Mouse (Mus musculus) ES-E14 (cell line): Measurements from ENCODE around the gene Hoxb3. TPM values are rescaled to one million over a fixed set of nuclear protein-coding genes. Genes with fewer than 3 reads are reported as not detected.

ENCODE experiments used
- DNase-seq: peaks from one replicate; pipeline ENCODE4 v3.0.0-alpha.2; 2013; ENCODE audit warnings: low read depth, low spot score
- H3K27ac ChIP-seq: 2 replicates; pipeline ENCODE4 v1.5.1; 2012; ENCODE audit warnings: low read depth, mild to moderate bottlenecking, low read length, moderate library complexity, mixed read lengths; ENCODE audit not compliant: poor library complexity, insufficient read depth, severe bottlenecking
- H3K36me3 ChIP-seq: 2 replicates; pipeline ENCODE4 v1.6.1; 2012; ENCODE audit warnings: mild to moderate bottlenecking, low read length, moderate library complexity, mixed read lengths; ENCODE audit not compliant: control insufficient read depth, poor library complexity, insufficient read depth, severe bottlenecking
- H3K4me1 ChIP-seq, 2 experiments: fragments of 150-350 bp in 1 of 2; sonication (generic) in 1 of 2; 2 replicates each; pipeline ENCODE4 v1.6.1; 2012; ENCODE audit warnings: low read length in 2 of 2, mild to moderate bottlenecking in 1 of 2, mixed read lengths in 1 of 2; ENCODE audit not compliant: control insufficient read depth in 2 of 2, insufficient read depth in 2 of 2, poor library complexity in 1 of 2
- H3K4me3 ChIP-seq, 2 experiments: fragments of 150-350 bp in 1 of 2; sonication (generic) in 1 of 2; 2 replicates each; pipeline ENCODE4 v1.5.1; 2012; ENCODE audit warnings: low read length in 2 of 2, low read depth in 1 of 2, mild to moderate bottlenecking in 1 of 2, mixed read lengths in 1 of 2; ENCODE audit not compliant: insufficient read depth in 1 of 2, poor library complexity in 1 of 2, severe bottlenecking in 1 of 2
- H3K9ac ChIP-seq: 2 replicates; pipeline ENCODE4 v1.6.1; 2012; ENCODE audit warnings: low read depth, mild to moderate bottlenecking, low read length, mixed read lengths; ENCODE audit not compliant: poor library complexity, insufficient read depth, severe bottlenecking
- H3K9me3 ChIP-seq: fragments of 150-350 bp; sonication (generic); 2 replicates; pipeline ENCODE4 v1.6.1; 2012; ENCODE audit warnings: low read depth, mild to moderate bottlenecking, low read length; ENCODE audit not compliant: control insufficient read depth, insufficient read depth
- CHD2 ChIP-seq: IDR thresholded peaks from 2 replicates; pipeline ENCODE4 v1.6.1; 2014; ENCODE audit warnings: mild to moderate bottlenecking, low read depth, low read length, inconsistent platforms
- HCFC1 ChIP-seq: IDR thresholded peaks from 2 replicates; pipeline ENCODE4 v1.6.1; 2012; ENCODE audit warnings: low read length, inconsistent platforms, borderline replicate concordance; ENCODE audit not compliant: insufficient read depth
- MAFK ChIP-seq: IDR thresholded peaks from 2 replicates; pipeline ENCODE4 v1.6.1; 2014; ENCODE audit warnings: mild to moderate bottlenecking, low read depth, low read length, inconsistent platforms; ENCODE audit not compliant: insufficient read depth
- ZC3H11A ChIP-seq: IDR thresholded peaks from 2 replicates; pipeline ENCODE4 v1.6.1; 2012; ENCODE audit warnings: low read depth, mild to moderate bottlenecking, inconsistent platforms, low read length, borderline replicate concordance
- ZNF384 ChIP-seq: IDR thresholded peaks from 2 replicates; pipeline ENCODE4 v1.6.1; 2012; ENCODE audit warnings: low read depth, low read length, inconsistent platforms
- in situ Hi-C, 2 experiments: fragments of 600-800 bp; cut with MboI; formaldehyde crosslinking; loops; one replicate each; pipeline ENCODE4 v1.15.1; 2025; ENCODE audit warnings: low sequenced_read_pairs in 2 of 2, inconsistent platforms in 1 of 2; ENCODE audit not compliant: unreplicated experiment in 2 of 2
- total RNA-seq: library from RNA; depleted of rRNA; stranded (reverse); fragments of 300-350 nt; gene quantifications from 2 replicates; pipeline ENCODE4 v1.2.3, GENCODE M21; 2012

Gene Hoxb3
- total RNA-seq, 1 experiment = 0.54 TPM

DNA sequence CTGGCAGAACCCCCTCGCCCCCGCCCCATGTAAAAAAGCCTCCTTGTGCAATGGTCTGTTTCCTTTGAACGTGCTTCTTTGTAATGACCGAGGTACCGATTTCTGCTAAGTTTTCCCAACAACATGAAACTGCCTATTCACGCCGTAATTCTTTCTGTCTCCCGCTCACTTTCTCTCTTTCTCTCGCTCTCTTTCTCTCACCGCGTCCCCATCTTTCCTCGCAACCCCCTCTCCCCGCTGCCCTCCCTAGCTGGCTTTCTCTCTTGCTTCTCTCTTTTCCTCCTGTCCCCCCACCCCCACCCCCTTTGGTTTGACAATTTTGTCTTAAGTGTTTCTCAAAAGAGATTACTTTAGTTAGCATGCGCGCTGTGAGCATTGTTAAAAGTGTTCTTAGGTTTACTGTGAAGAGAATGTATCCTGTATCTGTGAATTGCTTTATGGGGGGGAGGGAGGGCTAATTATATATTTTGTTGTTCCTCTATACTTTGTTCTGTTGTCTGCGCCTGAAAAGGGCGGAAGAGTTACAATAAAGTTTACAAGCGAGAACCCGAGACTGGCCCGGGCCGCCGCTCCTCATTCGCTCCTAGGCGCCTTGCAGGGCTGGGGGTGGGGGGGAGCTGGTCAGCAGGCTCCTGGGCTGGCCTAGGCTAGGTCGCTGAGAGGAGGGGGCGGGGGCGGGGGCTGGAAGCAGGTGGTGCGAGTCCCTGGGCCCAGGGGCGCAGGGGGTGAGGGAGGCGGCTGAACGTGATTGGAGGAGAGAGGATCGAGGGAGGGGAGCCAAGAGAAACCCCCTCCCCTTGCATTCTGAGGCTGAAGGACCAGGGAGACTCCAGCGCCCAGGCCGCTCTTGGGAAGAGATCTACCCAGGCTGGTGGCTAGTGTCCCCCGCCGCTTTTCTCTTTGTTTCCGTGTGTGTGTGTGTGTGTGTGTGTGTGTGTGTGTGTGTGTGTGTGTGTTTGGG, 38.1 kb upstream of the Hoxb3 start:
- Histone ChIP-seq H3K27ac (no peak overlapping the region), H3K36me3 (no peaks in the 10 kb centered on the region), H3K9me3 (no peaks in the 10 kb centered on the region), H3K9ac (no peak overlapping the region), H3K4me3 (0 out of 4 replicates have a peak overlapping the region, but pooled peaks of 1 of the 2 experiments have one; percentile 17), H3K4me1 (peaks cover 0 to 9% of the 10 kb centered on the region in 2 experiments; a peak in 1 of 4 replicates)
- in situ Hi-C loops = loop anchor here (5.0 to 25.0 kb wide), 3 partner anchors 42 to 577 kb away; no protein-coding TSS in a partner anchor
- no peak for DNase-seq
- TF ChIP-seq ZC3H11A = no peak
- TF ChIP-seq MAFK = no peak
- TF ChIP-seq HCFC1 = no peak
- no peak for TF ChIP-seq ZNF384
- TF ChIP-seq CHD2 = no peak

DNA sequence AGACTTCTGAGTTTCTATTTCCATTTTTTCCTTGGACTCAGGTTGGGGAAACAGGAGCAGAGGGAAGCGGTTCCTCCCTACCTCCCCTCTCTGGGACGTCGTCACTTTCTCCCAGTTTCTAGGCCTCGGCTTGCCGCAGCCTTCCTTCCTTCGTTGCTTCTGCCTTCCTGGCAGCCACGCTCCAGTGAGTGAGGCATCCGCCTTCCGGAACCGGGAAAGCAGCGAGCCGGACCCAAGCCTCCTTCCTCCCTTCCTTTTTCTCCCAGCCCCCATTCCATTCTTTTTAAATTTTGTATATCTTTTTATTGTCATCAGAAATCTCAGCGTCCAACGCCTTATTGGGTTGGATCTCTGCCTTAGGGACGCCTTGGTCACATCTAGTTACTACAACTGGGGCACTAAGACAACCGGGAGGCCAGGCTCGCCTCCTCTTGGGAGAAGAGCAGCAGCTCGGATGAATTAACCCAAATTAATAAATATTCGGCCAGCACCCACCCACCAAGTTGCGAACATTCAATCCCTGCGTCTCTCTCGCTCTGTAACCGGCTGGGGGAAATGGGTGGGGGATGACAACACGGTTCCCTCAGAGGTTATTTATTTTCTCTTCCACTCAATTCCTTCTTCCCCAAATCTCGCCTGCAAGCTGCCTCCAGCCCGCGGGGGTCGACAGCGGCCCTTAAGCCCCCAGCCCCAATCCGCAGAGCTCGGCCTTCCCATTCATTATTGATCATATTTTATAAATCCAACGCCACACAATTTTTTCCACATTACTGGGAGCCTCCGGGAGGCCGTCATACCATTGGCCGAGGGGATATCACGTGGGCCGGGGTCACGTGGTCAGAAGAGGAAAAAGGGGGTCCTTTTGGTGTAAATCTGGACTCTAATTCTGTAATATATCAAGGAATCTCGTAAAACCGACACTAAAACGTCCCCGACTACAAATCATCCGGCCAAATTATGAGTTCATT, 37.1 kb upstream of the Hoxb3 start, which contains the start of gene Hoxb7:
Hoxb7 (plus strand) TSS at position 853 of the 968 bp plus-strand sequence.
- H3K4me3 ChIP-seq = peak within 1 kb of the TSS; percentile 25 to 67
- peaks cover 0 to 9% of the 10 kb centered on the region in 2 experiments; a peak in 1 of 4 replicates for H3K4me1 ChIP-seq
- TF ChIP-seq ZNF384 (no peak), ZC3H11A (no peak), CHD2 (no peak), MAFK (no peak)
- H3K27ac ChIP-seq = no peak within 1 kb of the TSS
- in situ Hi-C loops = loop anchor here in 1 of 2 experiments (10.0 to 25.0 kb wide), 2 partner anchors 49 to 576 kb away; no protein-coding TSS in a partner anchor
- DNase-seq = no peak
- no peaks in the 10 kb centered on the region for H3K36me3 ChIP-seq
- H3K9ac ChIP-seq = no peak within 1 kb of the TSS
- H3K9me3 ChIP-seq = no peaks in the 10 kb centered on the region

DNA sequence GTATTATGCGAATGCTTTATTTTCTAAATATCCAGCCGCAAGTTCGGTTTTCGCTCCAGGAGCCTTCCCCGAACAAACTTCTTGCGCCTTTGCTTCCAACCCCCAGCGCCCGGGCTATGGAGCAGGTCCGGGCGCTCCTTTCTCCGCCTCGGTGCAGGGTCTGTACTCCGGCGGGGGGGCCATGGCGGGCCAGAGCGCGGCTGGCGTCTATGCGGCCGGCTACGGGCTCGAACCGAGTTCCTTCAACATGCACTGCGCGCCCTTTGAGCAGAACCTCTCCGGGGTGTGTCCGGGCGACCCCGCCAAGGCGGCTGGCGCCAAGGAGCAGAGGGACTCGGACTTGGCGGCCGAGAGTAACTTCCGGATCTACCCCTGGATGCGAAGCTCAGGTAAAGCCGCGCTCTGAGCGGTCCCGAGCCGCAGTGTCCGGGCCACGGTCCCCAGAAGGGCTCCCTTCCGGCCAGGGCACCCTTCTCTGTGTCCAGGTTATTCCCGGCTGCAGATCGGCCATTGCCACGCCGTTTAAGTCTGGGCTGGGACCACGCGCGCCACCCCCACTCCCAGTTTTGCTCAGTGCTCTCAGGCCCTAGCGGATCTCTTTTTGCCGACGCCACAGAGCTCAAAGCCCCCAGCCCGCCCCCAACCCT, 36.3 kb upstream of the Hoxb3 start:
- DNase-seq = no peak
- no peaks in the 10 kb centered on the region for H3K36me3 ChIP-seq
- peaks cover 0 to 9% of the 10 kb centered on the region in 2 experiments; a peak in 1 of 4 replicates for H3K4me1 ChIP-seq
- TF ChIP-seq CHD2 (no peak), HCFC1 (no peak), ZNF384 (no peak), ZC3H11A (no peak), MAFK (no peak)
- no peak overlapping the region for H3K27ac ChIP-seq
- H3K9me3 ChIP-seq = no peaks in the 10 kb centered on the region
- peak overlapping the region; percentile 25 to 67 for H3K4me3 ChIP-seq
- H3K9ac ChIP-seq = no peak overlapping the region
- in situ Hi-C loops = loop anchor here in 1 of 2 experiments (10.0 to 25.0 kb wide), 2 partner anchors 48 to 575 kb away; no protein-coding TSS in a partner anchor
